Mouse (Mus musculus) embryo, embryonic 10 days (tissue): ENCODE results near the gene Dynlt1f.
"Not testable (repeated sequence)": the region's sequence is repeated elsewhere in the genome, so short reads cannot be mapped to it uniquely, and the experiment has no call there.

Experiments
- DNase-seq: peaks from one replicate; pipeline ENCODE4 v3.0.0-alpha.2; 2015; ENCODE audit warnings: low spot score

Dynlt1f gene

GRCm38 (mm10) chr17:6624926-6625558 is 30.7 kb downstream of the Dynlt1f start:
- not testable (repeated sequence) for DNase-seq

GRCm38 (mm10) chr17:6621976-6622375 is 33.7 kb downstream of the Dynlt1f start:
- DNase-seq, result not testable (repeated sequence)

GRCm38 (mm10) chr17:6620730-6621451 is 34.8 kb downstream of the Dynlt1f start:
- DNase-seq, result peak; percentile 1

DNA sequence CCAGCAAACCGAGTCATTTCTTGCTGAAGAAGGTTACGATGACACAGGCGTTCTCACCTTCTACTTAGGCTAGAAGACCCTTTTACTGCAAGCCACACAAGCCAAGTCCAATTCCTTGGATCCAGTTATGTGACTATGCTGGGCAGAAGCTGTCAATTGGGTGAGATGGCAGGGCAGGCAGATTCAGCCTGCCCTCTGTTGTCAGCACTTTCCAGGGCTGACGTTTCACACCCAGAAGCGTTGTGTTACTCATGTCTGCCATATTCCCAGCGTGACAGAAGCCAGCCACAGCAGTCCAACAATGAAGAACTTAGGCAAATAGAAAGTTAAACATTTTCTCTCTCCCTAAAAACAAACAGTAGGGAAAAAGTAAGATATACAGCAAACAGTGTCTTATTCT is 35.7 kb downstream of the Dynlt1f start:
- DNase-seq, result peak; percentile 1

- DNase-seq, result peak; percentile 2
These were observed 36.4 kb downstream of the Dynlt1f start for GRCm38 (mm10) chr17:6619271-6619670.

DNA sequence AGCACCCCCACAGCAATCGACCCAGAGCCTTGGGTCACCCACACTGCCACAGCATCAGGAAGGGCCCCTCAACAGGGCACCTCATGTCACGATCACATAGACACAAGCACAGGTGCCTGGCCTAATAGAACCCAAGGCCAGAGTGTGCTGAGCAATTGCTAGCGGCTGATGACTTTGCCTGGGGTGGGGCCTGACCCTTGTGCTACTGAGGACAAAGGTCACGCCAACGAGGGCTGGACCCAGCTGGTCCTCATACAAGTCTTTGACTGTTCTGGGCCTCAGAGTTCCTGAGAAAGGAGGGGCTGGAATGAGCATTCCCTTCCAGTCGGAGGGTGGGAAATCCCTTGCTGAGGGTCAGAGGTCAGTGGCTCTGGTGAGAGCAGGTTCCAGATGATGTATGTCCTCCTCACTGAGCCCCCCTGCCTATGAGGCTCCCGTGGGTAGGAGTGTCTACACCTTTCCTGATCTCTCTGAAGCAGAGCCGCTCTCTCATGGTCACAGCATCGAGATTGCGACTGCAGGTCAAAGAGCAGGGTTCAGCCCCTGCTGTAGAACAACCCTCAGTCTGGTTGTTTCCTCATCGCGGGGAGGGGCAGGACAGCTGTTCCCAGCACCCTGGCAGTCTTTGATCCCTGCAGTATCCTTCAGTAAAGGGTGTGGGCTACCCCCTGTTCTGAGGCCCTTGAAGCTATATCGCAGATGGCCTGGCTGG is 37.9 kb downstream of the Dynlt1f start:
- DNase-seq, result not testable (repeated sequence)

- DNase-seq, result not testable (repeated sequence)
These were observed 39.0 kb downstream of the Dynlt1f start for GRCm38 (mm10) chr17:6616731-6617130.

DNA sequence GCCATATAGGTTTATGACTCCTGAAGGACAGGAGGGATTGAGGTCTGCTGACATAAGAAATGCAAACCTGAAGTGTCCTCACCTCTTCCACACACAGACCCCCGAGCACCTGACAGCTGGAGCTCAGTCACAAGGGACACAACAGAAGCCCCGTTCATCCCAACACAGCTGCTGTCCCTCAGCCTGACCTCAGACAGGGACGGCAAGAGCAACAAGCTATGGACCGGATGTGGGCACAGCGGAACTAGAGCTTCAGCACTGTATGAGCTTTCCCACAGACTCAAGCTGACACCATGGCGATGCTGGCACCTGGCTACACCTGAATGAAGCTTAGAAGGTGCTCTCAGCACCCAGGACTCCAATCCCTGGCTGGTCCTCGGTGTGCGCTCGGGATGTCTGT is 41.4 kb downstream of the Dynlt1f start:
- not testable (repeated sequence) for DNase-seq

GRCm38 (mm10) chr17:6613524-6613923 is 42.2 kb downstream of the Dynlt1f start:
- not testable (repeated sequence) for DNase-seq

GRCm38 (mm10) chr17:6605347-6605746 is 50.4 kb downstream of the Dynlt1f start:
- DNase-seq, result not testable (repeated sequence)

DNA sequence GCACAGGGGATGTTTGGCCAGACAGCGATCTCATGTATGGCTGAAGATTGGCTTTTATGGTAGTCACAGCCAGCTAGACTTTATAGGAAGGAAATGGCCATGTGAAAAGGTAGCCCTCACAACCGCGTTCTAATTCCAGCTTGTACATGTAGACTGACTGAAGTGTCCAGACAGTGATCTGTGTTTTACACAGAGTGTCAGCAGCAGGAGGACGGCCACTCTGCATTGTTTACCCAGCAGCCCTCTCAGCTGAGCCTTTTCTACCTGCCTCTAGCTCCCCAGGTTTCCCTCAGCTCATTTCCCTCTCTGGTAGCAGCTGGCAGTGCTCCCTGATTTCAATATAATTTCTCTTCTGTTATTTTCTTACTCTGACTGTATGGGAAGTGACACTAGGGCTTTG is 53.5 kb downstream of the Dynlt1f start:
- not testable (repeated sequence) for DNase-seq

GRCm38 (mm10) chr17:6601204-6601911 is 54.3 kb downstream of the Dynlt1f start, which contains the start of gene Dynlt1c:
TSS of gene Dynlt1c (plus strand) at chr17:6601671.
- DNase-seq, result peak; percentile 90

GRCm38 (mm10) chr17:6600216-6600911 is 55.3 kb downstream of the Dynlt1f start:
- DNase-seq, result not testable (repeated sequence)

GRCm38 (mm10) chr17:6598356-6598755 is 57.3 kb downstream of the Dynlt1f start:
- DNase-seq, result not testable (repeated sequence)
